Mouse (Mus musculus) retina, postnatal 7 days (tissue): Measurements from ENCODE around the gene Ephb2.

Experiments used
- DNase-seq: peaks from one replicate; pipeline ENCODE4 v3.0.0-alpha.2; 2012; ENCODE audit warnings: low read depth, low spot score

Ephb2 gene

DNA sequence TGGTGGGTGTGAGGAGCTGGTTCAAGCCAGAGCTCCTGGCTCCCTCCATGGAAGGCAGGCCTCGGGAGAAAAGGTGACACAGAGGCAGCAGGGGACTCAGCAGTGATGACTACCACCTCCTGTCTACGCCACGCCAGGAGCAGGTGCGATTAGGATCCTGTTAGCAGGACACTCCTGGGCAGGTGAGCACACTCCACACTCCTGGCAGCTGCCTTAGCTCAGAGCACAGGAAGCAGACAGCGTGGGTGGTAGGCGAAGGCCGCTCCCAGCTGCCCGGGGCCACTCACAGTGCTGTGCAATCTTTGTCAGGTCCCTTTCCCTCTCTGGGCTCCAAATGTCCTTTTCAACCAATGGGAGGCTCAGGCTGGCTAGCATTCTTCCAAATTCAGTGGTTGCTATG is 34.3 kb downstream of the Ephb2 start:
- DNase-seq, result no peak

DNA sequence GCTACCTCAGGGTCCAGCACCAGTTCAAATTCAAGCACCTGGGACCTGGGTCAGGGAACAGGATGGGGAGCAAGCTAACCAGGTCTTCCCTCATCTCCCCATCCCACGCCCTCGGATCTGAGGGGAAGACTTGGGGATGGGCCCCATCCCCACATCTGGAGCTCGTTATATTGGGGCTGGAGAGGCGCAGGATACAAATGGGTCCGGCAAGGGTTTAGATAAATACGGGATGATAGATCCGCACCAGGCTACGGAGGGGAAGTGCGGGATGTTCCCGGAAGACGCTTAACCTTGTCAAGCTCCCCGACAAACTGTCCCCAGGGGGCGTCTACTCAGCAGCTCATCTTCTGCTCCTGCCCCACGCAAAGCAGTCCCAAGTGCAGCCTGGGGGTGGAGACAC is 35.4 kb downstream of the Ephb2 start:
- DNase-seq, result no peak

DNA sequence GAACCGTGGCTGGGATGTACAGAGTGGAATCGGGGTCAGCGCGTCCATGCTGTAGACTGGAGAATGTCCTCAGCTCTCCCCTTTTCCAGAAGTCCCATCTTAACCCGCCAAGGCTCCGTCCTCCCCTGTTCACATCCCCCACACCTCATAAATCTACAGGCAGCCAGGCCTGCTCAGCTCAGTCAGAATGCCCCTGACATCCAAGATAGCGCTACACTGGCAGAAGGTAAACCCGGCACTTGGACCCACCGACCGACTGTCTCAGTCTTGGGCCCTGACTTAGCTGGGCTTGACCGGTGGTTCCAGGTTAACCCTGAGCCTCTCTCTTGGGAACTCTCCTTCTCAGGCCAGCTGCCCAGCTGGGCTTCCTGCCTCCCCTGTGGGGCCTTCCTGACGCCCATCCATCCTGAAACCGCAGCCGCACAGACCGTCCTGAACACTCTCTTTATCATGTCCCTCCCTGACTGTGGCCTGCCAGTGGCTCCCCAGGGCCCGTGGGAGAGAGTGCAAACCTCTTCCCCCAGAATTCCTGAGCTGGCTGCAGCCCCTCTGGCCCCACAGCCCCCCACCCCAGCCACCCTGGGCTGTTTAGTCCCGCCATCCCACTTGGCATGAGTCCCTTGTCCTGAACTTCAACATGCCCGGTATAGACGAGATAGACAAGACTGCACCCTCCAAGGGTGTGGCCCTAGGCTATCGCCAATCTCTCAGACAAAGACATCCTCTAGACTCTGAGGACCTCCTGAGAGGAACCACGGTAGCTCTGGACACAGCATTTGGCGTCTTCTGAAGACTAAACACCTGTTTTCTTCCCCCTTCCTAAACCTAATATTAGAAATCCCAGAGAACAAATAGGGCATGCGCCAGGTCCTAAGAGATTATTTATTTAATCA is 37.9 kb downstream of the Ephb2 start:
- DNase-seq, result no peak

DNA sequence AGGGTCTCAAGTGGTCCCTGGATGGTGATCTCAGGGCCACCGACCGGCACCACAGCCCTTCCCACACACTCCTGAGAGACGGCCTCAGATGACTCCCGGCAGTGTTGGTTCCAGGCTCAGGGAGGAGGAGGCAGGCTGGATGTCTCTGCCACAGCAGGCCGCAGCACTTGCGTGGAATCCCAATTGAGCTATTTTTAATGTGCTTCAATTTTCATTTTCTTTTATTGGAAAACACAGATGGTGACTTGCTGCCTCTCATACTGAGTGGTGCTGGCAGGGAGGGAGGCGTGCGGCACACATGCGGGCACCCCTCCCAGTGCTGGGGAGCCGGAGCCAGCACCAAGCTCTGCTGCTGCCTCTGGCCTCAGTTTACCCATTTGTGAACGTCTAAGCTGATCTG is 42.5 kb downstream of the Ephb2 start:
- no peak for DNase-seq

DNA sequence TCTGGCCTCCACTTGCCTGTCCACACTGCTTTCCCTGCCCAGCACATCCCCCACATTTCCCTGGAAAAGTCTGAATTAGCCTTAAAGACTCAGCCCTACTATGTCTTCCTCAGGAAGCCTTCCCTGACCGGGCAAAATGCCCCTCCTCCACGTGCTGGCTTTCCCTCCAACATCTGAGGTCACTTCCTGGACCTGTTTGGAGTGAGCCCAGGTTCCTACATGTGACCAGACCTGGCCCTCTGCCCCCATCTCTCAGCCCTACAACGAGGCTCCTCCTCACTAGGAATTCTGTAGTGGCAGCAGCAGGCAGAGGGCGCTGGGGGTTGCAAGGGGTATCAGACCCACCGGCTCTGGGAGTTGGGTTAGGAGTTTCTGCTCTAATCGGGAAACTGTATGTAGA is 46.0 kb downstream of the Ephb2 start:
- no peak for DNase-seq

DNA sequence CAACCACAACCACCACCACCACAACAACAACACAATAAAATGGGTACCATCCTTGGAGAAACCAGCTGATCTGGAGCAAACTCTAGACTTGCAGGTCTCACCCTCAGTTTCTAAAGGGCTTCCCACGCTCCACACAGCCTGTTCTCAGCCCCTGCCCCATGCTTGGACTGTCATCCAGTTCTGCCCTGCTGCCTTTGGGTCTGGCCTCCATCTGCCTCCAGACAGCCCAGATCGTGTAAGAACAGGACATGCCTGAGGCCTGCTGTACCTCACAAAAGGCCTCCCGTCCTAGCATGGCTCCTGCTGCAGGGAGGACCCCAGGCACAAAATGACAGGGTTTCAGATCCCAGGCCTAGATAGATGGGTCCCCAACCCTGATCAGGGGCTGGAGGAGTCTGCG is 48.4 kb downstream of the Ephb2 start:
- no peak for DNase-seq

DNA sequence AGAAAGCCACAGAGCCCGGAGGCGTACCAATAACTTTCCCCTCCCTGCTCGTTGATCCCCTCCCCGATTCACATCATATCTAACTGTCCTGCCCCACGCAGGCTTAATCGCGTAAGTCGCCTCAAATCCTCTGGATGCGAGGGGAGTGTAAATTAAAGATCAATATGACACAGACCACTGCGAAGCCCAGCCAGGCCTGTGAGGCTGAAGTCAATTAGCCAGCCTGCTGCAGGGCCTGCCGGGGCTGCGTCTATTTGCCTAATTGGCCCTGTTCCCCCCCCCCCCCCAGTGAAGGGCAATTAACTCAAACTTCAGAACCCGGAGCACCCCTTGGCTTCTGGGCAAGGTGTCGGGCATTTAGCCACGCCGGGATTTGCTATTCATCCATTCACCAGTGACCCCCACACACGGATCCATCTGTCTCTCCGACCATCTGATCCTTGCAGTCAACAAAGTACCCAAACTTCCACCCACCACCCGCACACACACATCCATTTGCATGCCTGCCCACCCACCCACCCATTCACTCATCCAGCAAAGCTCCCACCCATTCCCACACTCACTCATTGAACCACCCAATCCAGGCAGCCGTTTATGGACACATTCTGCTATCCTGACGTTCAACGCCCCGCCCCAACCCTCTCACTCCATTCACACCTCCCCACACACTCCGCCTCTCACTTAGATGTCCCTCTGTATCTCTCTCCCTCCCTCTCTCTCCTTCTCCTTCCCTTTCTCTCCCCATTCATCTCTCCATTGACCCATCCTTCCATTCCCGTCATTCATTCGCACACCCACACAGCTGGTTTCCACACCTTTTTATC is 49.1 kb downstream of the Ephb2 start:
- no peak for DNase-seq

DNA sequence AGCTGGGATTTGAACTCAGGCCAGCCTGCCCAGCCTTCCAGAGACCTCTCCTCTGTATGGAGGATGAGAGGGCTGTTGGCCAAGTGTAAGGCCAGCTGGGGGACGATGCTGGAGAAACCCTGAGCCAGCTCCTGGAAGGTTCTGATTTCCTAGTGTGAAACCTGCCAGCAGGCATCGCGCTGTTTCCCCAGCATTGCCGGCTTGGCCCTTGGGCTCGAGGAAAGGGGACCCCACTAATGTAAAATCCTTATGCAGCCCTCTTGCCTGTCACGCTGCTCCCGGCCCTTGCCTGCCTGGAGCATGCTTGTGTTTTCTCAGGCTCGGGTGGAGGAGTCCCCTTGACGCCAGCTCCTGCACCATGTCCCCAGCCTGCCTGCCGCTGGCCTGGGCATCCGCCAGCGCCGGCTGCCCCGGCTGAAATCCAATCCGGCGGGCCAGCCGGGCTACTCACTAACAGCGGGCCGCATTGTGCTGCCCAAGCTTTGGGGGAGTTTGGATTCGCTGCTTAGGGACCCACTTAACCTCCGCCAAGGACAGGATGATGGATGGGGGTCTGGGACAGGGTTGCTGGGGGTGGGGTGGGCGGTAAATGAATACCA is 52.1 kb downstream of the Ephb2 start:
- DNase-seq, result no peak

DNA sequence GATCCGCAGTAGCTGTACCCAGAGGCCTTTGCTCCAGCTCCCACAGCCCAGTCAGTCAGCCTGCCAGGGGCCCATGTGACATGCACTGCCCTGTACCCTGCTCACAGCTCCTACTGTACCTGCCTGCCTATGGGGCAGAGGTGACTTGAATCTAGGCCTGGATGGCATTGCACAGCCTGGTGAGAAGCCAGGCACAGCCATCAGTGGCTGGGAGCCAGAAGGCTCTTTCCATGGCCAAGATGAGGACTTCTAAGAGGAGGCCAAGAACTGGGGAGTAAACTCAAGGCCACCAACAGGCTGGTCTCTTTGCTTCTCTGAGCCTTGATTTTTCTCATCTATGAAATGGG is 53.2 kb downstream of the Ephb2 start:
- no peak for DNase-seq

DNA sequence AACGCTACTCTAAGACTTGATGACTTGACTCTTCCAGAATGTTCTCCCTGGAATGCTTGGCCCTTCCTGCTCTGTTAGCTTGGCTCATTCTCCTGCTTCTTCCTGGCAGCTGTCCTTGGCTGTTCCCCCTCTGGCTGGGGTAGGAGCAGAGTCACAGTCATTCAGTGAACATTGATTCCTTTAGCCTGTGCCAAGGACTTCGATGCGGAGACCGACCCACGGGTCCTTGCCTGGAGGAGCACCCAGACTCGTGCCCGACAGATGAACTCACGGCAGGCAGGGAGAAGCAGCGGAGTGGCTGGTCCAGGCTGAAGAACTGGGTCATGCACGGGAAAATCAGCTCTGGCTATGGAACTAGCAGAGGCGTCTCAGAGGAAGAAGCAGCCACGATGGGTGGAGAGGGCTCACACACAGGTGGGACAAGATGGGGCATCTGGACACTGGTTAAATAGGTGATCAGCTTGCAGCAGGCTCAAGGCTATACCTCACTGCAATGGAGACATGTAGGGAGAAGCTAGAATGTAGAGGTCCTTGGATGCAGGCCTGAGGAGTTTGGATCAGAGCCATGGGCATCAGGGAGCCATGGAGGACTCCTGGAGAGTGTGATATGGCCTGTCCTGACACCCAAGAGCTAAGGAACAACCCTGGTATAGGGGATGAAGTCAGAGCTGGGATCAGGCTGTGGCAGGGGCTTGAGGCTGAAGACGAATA is 53.8 kb downstream of the Ephb2 start:
- DNase-seq, result no peak

DNA sequence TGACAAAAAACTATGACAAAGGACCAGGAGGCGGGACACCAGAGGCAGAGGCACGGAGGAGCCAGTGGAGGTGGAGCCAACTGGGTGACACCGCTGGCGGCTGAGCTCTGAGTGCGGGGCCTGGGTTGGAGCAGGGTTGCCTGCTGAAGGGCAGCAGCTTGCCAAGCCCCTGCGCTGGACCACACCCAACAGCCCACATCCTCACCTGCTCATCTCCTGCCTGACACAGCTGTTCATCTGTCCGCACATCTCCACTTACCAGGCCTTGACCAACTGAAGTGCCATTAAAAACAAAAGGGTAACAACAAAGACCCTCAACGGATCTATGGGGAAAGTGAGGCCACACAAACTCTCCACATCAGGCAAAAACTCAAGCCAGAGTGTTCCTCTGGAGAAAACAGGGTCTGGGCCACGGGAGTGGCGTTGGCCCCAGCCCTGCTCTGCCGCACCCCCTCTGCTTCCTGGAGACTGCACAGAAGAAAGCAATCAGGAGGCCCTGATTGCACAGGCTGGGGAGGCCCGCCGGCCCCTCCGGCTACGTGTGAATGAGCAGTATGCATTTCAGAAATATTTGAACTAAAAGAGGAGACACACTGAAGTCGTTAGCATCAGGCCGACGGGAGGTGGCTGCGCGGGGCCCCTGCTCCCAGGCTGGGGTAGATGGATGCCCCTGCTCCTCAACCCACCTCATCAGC is 55.4 kb downstream of the Ephb2 start:
- no peak for DNase-seq

DNA sequence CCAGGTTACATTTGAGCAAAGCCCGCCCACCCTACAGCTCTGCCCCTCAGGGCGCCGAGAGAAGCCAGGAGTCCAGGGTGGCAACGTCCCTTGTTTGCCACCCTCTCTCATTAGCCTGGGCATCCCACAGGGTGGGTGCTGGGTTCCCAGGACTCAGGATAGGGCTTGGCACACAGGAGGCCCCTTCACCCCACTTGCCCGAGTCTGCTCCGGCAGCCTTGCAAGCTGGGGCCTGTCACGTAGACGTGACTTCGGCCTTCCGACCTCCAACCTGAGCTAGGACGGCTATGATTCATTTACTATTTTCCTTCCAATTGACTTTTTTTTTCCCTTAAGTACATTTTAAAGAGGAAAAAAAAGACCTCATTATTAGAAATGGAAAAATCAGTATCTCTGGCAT is 56.6 kb downstream of the Ephb2 start:
- no peak for DNase-seq

DNA sequence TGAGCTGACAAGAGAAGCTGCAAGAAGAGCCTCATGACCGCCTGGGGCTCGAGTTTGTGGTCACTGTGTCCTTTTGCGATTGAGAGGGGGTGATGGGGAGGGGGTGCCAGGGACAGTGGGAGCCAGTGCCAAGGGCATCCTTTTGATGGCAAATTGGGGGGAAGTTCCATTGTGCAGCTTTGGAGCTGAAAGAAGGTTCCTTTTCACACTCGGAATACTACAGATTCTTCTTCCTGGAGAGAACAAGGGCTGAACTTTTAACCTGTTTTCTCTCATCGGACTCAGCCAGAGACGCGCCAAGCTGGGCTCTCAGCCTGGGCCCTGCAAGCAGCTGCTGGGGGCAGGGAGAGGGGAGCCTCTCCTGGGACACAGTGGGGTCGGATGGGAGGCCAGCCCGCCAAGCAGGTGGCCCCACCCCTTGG is 59.3 kb downstream of the Ephb2 start:
- DNase-seq, result no peak

DNA sequence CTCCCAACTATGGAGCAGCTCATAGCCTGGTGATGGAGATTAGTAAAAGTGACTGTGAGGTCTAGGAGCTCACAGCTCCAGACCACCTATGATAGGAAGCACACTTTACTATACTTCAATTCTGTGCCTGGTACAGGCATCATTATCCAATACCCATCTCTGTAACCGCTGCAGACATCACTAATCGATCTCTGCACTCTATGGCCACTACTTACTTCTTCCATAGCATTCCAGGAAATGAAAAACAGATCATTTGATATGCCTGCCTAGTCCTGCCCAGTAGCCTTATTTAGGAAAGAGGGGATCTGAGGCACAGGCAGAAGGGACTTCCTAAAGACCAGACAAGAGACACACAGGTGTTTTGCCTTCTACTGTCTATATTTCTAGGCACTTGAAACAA is 59.9 kb downstream of the Ephb2 start:
- DNase-seq, result no peak

DNA sequence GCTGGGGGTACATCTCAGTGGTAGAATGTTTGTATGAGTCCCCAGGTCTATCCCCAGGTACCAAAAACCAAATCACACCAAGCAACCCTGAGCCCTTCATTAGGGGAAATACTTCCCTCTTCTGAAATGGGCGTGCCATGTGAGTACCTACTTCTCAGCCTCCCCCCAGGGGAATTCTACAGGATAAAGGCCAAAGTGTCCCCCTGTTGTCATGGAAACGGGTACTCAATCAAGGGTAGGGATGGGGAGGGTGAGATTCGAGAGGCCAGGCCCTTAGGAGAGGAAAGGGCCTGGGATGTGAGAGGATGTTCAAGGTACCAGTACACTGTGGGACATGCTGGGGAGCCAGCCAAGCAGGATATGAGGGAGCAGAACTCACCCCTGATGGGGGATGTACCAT is 61.6 kb downstream of the Ephb2 start:
- DNase-seq, result no peak

DNA sequence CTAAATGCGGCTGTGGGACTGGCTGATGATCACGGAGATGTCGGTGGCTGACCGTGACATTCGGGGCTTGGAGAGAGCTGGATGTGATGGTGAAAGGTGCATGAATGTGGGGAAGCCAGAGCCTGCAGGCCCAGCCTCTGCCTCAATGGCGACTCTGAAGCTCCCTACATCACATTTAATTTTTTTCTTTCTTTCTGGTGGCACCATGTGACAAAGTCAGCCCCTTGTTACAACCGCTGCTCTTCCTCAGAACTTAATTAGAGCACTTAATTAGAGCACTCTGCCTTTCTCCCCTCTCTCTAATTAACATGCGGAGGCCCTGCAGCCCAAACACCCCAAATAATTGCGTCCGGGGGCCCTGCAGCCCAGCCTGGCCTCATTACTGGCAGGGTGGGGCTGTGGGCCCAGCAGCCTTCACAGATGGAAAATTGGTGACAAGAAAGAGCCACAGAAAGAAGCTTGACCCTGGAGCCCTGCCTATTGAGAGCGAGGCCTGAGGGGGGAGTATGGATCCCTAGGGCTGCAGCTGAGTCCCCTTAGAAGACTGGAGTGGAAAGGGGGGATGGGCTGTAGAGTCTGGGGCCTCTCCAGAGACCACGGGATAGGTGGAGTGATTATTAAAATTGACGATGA is 62.7 kb downstream of the Ephb2 start:
- DNase-seq, result no peak

DNA sequence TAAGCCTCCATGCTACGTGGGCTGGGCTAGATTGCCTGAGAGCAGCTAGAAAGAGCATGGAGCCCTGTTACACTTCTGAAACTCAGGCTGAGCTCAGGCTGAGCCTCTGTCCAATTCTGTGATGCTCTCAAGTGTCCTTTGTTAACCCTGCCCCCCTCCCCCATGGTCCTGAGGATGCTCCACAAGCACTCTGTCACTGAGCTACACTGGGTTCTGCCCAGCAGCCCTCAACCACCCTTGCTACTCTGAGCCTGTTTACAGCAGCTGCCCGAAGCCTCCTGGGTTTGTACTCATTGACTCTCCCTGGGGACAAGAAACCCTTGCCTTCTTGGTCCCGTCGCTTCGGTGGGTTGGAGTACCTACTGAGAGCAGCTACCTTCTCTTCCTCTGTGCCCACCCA is 63.5 kb downstream of the Ephb2 start:
- no peak for DNase-seq

DNA sequence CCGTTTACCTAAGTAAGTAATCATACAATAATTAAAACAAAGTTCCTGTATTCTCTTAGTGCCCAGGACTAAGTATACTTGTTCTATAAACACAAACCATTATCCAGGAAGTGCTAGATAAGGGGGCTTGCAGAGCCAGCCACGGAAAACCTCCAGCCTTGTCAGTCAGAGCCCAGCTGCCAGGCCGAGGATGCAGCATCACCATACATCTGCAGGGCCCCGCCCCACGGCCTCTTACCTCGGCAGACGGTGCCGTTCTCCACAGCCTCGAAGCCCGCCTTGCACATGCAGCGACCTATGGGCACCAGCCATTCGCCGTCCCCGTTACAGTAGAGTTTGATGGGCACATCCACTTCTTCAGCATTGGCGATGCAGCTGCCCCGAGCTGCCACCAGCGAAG is 65.1 kb downstream of the Ephb2 start:
- no peak for DNase-seq

DNA sequence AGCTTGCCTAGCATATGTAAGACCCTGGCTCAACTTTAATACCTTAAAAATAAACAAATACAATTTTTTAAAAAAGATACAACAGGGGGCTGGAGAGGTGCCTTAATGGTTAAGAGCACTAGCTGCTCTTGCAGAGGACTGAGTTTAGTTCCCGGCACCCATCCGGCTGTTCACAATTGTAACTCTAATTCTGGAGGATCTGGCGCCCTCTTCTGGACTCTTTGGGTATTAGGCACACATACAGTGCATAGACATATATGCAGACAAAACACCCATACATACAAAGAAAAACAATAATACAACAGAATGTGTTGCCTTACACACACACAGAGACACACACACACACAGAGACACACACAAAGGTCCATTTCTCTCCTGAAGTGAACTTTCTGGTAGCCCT is 67.3 kb downstream of the Ephb2 start:
- DNase-seq, result no peak

DNA sequence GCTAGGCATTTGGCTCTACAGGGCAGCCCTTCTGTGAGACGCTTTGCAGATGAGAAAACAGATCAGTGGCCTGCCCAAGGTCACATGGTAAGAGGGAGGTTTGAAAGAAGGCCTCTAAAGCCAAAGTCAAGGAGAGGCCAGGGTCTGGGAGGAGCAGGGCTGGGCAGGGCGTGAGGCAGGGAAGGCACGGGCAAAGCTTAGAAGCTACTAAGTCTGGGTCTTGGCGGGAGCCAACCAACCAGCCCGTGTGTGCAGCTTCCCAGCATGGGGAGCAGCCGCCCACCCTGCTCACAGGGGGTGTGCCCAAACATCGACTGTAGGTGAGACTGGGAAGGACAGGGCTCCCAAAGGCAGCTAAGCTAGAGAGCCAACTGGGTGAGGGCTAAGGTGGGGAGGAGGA is 70.7 kb downstream of the Ephb2 start:
- DNase-seq, result no peak

DNA sequence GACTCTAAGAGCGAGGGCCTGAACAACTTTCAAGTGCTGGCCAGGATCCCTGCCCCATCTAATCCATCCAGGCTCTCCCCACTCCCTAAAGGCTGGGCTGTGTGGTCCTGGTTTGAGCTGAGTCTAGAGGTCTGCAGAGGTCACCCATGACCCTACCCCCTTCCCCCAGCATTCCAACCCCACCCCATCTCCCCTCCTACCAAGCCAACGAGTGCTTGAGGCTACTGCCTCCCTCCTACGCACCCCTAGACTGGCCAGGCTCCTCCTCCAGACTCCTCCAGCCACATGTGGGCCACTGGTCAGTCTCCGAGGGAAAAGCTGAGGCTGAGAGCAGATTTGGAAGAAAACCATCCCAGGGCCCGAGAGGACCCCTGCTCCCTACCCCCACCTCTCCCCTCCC is 72.4 kb downstream of the Ephb2 start:
- no peak for DNase-seq
